Mouse (Mus musculus) liver, embryonic 16.5 days (tissue): ENCODE data around the gene Kcnq2. TPM values are rescaled to one million over a fixed set of nuclear protein-coding genes. Genes with fewer than 3 reads are reported as not detected.

Experiments used
- ATAC-seq: fragments of 200-750 bp; cut with Nextera tagmentation; 2 replicates; pipeline ENCODE4 v1.8.0; 2017; ENCODE audit warnings: low read depth, mild to moderate bottlenecking, moderate number of reproducible peaks, moderate library complexity
- H3K27ac ChIP-seq: fragments of 300-500 bp; sonication (generic); 2 replicates; pipeline ENCODE4 v1.5.1; 2014; ENCODE audit warnings: mild to moderate bottlenecking, low read length
- H3K27me3 ChIP-seq: fragments of 300-500 bp; sonication (generic); 2 replicates; pipeline ENCODE4 v1.6.1; 2014; ENCODE audit warnings: low read depth, low read length, mixed read lengths; ENCODE audit not compliant: control insufficient read depth, insufficient read depth
- H3K36me3 ChIP-seq: fragments of 300-500 bp; sonication (generic); 2 replicates; pipeline ENCODE4 v1.6.1; 2014; ENCODE audit warnings: mild to moderate bottlenecking; ENCODE audit not compliant: control insufficient read depth, insufficient read depth
- H3K4me1 ChIP-seq: fragments of 300-500 bp; sonication (generic); 2 replicates; pipeline ENCODE4 v1.6.1; 2014; ENCODE audit warnings: low read depth, low read length, mixed read lengths; ENCODE audit not compliant: control insufficient read depth
- H3K4me2 ChIP-seq: fragments of 300-500 bp; sonication (generic); 2 replicates; pipeline ENCODE4 v1.6.1; 2014; ENCODE audit warnings: low read depth, low read length, mixed read lengths
- H3K4me3 ChIP-seq: fragments of 300-500 bp; sonication (generic); 2 replicates; pipeline ENCODE4 v1.5.1; 2014; ENCODE audit warnings: low read depth, mild to moderate bottlenecking, low read length
- H3K9ac ChIP-seq: fragments of 300-500 bp; sonication (generic); 2 replicates; pipeline ENCODE4 v1.6.1; 2014; ENCODE audit warnings: low read depth, low read length
- H3K9me3 ChIP-seq: fragments of 300-500 bp; sonication (generic); replicated peaks from 2 replicates; pipeline ENCODE4 v1.6.1; 2016; ENCODE audit warnings: low read length; ENCODE audit not compliant: control insufficient read depth
- WGBS: fragments of 180-500 bp; shearing (Covaris S2); extraction: QIAGEN DNeasy Blood & Tissue Kit; methylation state at CpG from one replicate; pipeline ENCODE4 v1.1.7; 2014; ENCODE audit not compliant: insufficient replicate concordance; 5-methylcytosine and 5-hydroxymethylcytosine counted together
- polyA plus RNA-seq: library from polyadenylated mRNA; unstranded; fragments of >200 nt; fragmentation: Nextera tagmentation; extraction: Ambion mirVana; gene quantifications from 2 replicates; pipeline ENCODE4 v1.2.1, GENCODE M21; 2015

Gene Kcnq2
- polyA plus RNA-seq, 1 experiment from 2014 or later: 0.32 TPM

- Histone ChIP-seq H3K4me2 (no peak overlapping the region), H3K9ac (no peak overlapping the region), H3K27me3 (peaks cover 14% of the 10 kb centered on the region), H3K9me3 (no peaks in the 10 kb centered on the region), H3K4me3 (no peak overlapping the region), H3K4me1 (no peaks in the 10 kb centered on the region), H3K27ac (no peak overlapping the region), H3K36me3 (no peaks in the 10 kb centered on the region)
- no peak for ATAC-seq
- 49% methylated on average over 6 of the region's 6 CpGs for WGBS
Measured at GRCm38 (mm10) chr2:181033310-181033709, 101.8 kb downstream of the Kcnq2 start.

- Histone ChIP-seq H3K4me3 (no peak overlapping the region), H3K9ac (no peak overlapping the region), H3K9me3 (no peaks in the 10 kb centered on the region), H3K4me2 (no peak overlapping the region), H3K36me3 (no peaks in the 10 kb centered on the region), H3K27ac (no peak overlapping the region), H3K4me1 (no peaks in the 10 kb centered on the region), H3K27me3 (peaks cover 7% of the 10 kb centered on the region; the same call in 1 of the 2 replicates)
- WGBS: 26% methylated on average over 5 of the region's 5 CpGs
- ATAC-seq: no peak
Measured at GRCm38 (mm10) chr2:181032407-181032806, 102.7 kb downstream of the Kcnq2 start.

- Histone ChIP-seq H3K27ac (no peak overlapping the region), H3K9ac (no peak overlapping the region), H3K4me2 (no peak overlapping the region), H3K36me3 (no peaks in the 10 kb centered on the region), H3K27me3 (no peaks in the 10 kb centered on the region), H3K9me3 (no peaks in the 10 kb centered on the region), H3K4me1 (no peaks in the 10 kb centered on the region), H3K4me3 (no peak overlapping the region)
- ATAC-seq: no peak
- WGBS: 67% methylated on average over 11 of the region's 11 CpGs
Measured at GRCm38 (mm10) chr2:181031406-181031934, 103.6 kb downstream of the Kcnq2 start.

Other genes with a start within 250 kb of the Kcnq2 start
- gene Ythdf1, start 214.4 kb downstream of the Kcnq2 start, polyA plus RNA-seq: 4.2 and 4.6 TPM in 2 replicates
- gene Birc7, start 206.3 kb downstream of the Kcnq2 start, polyA plus RNA-seq: not detected in 2 replicates
- 1.1 and 1.6 TPM in 2 replicates for gene Nkain4, start 180.6 kb downstream of the Kcnq2 start, polyA plus RNA-seq
- 32.7 and 33.2 TPM in 2 replicates for gene Arfgap1, start 168.1 kb downstream of the Kcnq2 start, polyA plus RNA-seq
- 0.04 and 0.09 TPM in 2 replicates for gene Col20a1, start 148.8 kb downstream of the Kcnq2 start, polyA plus RNA-seq
- gene Chrna4, start 91.8 kb downstream of the Kcnq2 start, polyA plus RNA-seq: 0.79 and 1.4 TPM in 2 replicates
- not detected in 2 replicates for gene Eef1a2, start 21.7 kb upstream of the Kcnq2 start, polyA plus RNA-seq
- 92.7 and 94.4 TPM in 2 replicates for gene Ppdpf, start 51.9 kb upstream of the Kcnq2 start, polyA plus RNA-seq
- gene Ptk6, start 67.5 kb upstream of the Kcnq2 start, polyA plus RNA-seq: 0.15 and 0.27 TPM in 2 replicates
- gene Srms, start 77.9 kb upstream of the Kcnq2 start, polyA plus RNA-seq: 0.51 and 0.54 TPM in 2 replicates
- gene Fndc11, start 84.7 kb upstream of the Kcnq2 start, polyA plus RNA-seq: 0.15 and 0.33 TPM in 2 replicates
- gene Helz2, start 106.7 kb upstream of the Kcnq2 start, polyA plus RNA-seq: 2.6 and 3.2 TPM in 2 replicates
- 9.4 and 9.8 TPM in 2 replicates for gene Gmeb2, start 152.7 kb upstream of the Kcnq2 start, polyA plus RNA-seq
- gene Stmn3, start 179.2 kb upstream of the Kcnq2 start, polyA plus RNA-seq: 0.08 and 0.32 TPM in 2 replicates
- 19.7 and 21.0 TPM in 2 replicates for gene Rtel1, start 184.4 kb upstream of the Kcnq2 start, polyA plus RNA-seq
- 8.8 and 10.5 TPM in 2 replicates for gene Zgpat, start 229.6 kb upstream of the Kcnq2 start, polyA plus RNA-seq
- 17.1 and 20.7 TPM in 2 replicates for gene Arfrp1, start 230.1 kb upstream of the Kcnq2 start, polyA plus RNA-seq
- 4.7 and 6.3 TPM in 2 replicates for gene Lime1, start 244.8 kb upstream of the Kcnq2 start, polyA plus RNA-seq